Mouse (Mus musculus) liver, embryonic 14.5 days (tissue): ENCODE measurements around the gene Rsrp1.

ENCODE experiments used
- CTCF ChIP-seq: IDR thresholded peaks from 2 replicates; pipeline ENCODE4 v1.5.1; 2016; ENCODE audit warnings: antibody characterized with exemption, low read depth, control low read depth
- EP300 ChIP-seq: IDR thresholded peaks from 2 replicates; pipeline ENCODE4 v1.6.1; 2016; ENCODE audit warnings: antibody characterized with exemption, low read depth

GRCm38 (mm10) chr4:134943758-134944538, 20.6 kb downstream of the Rsrp1 start:
- TF ChIP-seq EP300 (no peak), CTCF (no peak)
